Mouse (Mus musculus): ENCODE measurements around the gene Tas2r136. TPM values are rescaled to one million over a fixed set of nuclear protein-coding genes. Genes with fewer than 3 reads are reported as not detected.

Gene Tas2r136
- total RNA-seq (2023): not detected

DNA sequence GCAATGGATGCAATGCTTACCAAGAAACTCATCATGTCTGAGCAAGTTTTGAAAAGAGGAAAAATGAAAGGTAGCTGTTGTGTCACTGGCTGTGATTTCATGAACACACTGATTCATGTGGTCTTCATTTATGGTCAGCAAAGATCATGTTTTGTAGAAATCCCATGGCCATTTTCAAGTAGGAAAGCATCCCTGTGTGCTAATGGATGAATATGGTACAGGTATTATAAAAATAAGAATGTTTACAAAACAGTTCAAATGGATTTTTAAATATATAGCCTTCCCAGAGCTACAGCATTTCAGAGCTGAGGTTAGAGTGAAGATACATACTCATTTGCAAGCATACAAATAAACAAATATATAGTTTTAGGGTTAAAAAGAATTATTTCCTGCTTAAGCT, at the start of gene Tas2r136:
Gene Tas2r136, minus strand, starts transcription at position 101 of the 400 bp plus-strand sequence.

DNA sequence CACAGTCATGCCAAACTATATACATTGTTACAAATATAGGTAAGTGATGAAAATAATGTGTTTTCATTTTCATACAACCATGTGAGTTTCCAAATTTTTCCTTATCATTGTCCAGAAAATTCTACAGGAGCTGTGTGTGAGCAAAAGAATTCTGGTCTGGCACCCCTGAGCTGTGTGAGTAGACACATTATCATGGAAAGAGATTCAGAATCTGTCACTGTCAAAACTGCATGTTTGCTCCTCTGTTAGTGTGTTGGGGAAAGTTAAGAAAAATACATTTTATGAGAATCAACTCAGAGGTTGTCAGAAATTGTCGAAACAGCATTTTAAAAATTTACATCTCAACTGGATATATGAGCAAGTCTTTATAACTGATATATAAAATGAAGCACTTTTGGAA, 24.6 kb upstream of the Tas2r136 start, which contains the start of gene Tas2r117:
Gene Tas2r117, plus strand, starts transcription at position 301 of the 400 bp plus-strand sequence.

DNA sequence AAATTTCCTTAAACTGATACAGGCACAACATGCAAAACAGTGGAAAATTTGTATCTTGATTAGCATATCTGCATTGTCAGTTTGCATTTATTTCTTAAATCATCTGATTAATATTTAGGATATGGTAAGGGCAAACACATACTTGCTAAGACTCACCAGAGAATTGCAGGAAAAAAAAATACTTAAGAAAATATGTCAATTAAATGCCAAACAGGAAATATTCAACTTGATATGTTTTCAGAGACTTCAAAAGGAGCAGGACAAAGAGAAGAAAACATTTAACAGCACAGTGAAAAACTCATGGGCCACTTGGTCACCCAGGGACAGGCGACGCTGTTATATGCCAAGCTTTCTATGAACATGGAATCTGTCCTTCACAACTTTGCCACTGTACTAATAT, 16.1 kb downstream of the Tas2r136 start, which contains the start of gene Tas2r102:
Gene Tas2r102, plus strand, starts transcription at position 301 of the 400 bp plus-strand sequence.

DNA sequence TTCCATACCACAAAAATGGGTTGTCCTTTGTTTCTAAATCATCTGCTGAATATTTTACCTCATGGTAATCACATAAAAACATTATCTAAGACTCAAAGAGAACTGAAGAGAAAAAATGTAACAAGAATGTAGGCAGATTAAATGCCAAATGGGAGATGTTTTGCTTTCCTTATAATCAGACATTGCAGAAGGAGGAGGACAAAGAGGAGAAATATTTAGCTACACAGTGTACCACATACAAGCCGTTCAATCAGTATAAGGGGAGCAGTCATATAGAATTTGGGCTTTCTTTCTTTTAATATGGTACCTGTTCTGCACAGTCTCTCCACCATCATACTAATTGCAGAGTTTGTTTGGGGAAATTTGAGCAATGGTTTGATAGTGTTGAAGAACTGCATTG, 23.5 kb downstream of the Tas2r136 start, which contains the start of gene Tas2r124:
Gene Tas2r124, plus strand, starts transcription at position 301 of the 400 bp plus-strand sequence.

DNA sequence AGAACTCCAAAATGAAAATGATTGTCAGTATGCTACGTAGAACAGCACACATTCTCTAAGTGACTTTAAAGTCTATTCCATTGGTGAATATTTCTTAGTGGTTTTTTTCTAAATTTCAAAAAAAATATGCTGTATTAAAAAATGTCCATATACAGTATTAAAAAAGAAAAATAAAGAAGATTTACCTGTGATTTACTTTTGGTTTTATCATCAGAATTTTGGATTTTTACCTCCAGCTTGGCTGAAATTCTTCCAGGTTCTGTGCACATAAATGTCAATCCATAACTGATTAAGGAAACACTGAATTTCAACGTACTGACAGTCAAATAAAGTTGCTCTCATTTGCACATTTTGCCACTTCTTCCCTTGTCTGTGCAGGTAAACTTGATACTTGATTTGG, 40.0 kb downstream of the Tas2r136 start, which contains the start of gene Tas2r115:
Gene Tas2r115, minus strand, starts transcription at position 101 of the 400 bp plus-strand sequence.

Other genes starting within 250 kb of the Tas2r136 start
- gene Prh1, start 208.4 kb downstream of the Tas2r136 start, total RNA-seq (2023): not detected
- not detected for gene Prp2, start 182.2 kb downstream of the Tas2r136 start, total RNA-seq (2023)
- not detected for gene A630073D07Rik, start 126.6 kb downstream of the Tas2r136 start, total RNA-seq (2023)
- gene Tas2r120, start 121.2 kb downstream of the Tas2r136 start, total RNA-seq (2023): not detected
- gene Tas2r121, start 77.2 kb downstream of the Tas2r136 start, total RNA-seq (2023): not detected
- gene Tas2r122, start 66.2 kb downstream of the Tas2r136 start, total RNA-seq (2023): not detected
- not detected for gene Tas2r115, start 40.1 kb downstream of the Tas2r136 start, total RNA-seq (2023)
- not detected for gene Tas2r124, start 23.4 kb downstream of the Tas2r136 start, total RNA-seq (2023)
- not detected for gene Tas2r102, start 16.0 kb downstream of the Tas2r136 start, total RNA-seq (2023)
- not detected for gene Tas2r117, start 24.7 kb upstream of the Tas2r136 start, total RNA-seq (2023)
- not detected for gene Tas2r123, start 69.0 kb upstream of the Tas2r136 start, total RNA-seq (2023)
- gene Tas2r116, start 77.3 kb upstream of the Tas2r136 start, total RNA-seq (2023): not detected
- gene Tas2r110, start 89.8 kb upstream of the Tas2r136 start, total RNA-seq (2023): not detected
- gene Tas2r113, start 114.8 kb upstream of the Tas2r136 start, total RNA-seq (2023): not detected
- not detected for gene Tas2r125, start 131.5 kb upstream of the Tas2r136 start, total RNA-seq (2023)
- not detected for gene Tas2r129, start 172.9 kb upstream of the Tas2r136 start, total RNA-seq (2023)
- not detected for gene Tas2r131, start 179.8 kb upstream of the Tas2r136 start, total RNA-seq (2023)
- gene Tas2r109, start 202.8 kb upstream of the Tas2r136 start, total RNA-seq (2023): not detected

Measured in CD4-positive naive resting alpha-beta T cell, adult 76 days (primary cell).